Mouse (Mus musculus): ENCODE data around the gene Cryba4.

- TF ChIP-seq CTCF (IDR thresholded peaks at IDR 0.05) (no peak), EP300 (IDR thresholded peaks at IDR 0.05) (no peak)
Measured at GRCm38 (mm10) chr5:112227354-112227753, 25.0 kb downstream of the Cryba4 start.

Measured in lung, postnatal 0 days (tissue).